Mouse (Mus musculus): ENCODE measurements around the gene Prr23a1.

Prr23a1 gene

DNA sequence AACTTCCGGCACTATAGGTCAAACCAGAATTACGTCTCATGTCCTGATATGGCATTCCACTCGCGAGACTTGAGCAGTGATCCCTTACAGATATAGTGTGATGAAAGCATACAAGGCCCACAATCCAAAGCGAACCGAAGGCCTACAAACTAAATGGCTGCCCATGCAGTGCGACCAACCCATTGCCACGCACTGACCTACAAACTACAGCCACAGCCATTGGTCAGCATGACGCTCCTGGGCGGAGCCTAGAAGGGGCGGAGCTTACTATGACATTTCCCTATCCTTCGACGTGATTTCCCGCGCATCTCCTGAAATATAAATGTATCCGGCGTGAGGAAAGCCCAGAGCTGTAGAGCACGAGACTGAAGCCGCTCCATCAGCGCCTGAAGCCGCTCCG is at the start of gene Prr23a1:
Prr23a1 (plus strand) TSS at position 387 of the 400 bp plus-strand sequence.
- WGBS = 63% methylated on average over 22 of the region's 22 CpGs

DNA sequence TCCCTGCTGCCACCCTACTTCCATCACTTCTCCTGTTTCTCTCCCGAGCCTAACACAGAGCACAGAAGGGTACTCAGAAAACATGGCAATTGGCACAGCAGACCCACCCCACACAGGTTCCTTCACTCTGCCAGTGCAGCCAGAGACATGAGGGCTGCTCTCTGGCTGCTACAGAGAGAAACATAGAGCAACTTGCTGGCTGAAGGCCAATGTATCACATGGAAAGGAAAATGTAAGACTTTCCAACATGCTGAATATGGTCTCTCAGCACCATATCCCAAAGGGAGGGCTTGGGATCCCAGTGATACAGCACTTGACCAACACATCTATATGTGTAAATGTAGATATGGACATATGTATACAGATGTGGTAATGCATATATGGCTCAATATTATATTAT is 43.3 kb upstream of the Prr23a1 start:
- 77% methylated on average over 1 of the region's 1 CpGs for WGBS

DNA sequence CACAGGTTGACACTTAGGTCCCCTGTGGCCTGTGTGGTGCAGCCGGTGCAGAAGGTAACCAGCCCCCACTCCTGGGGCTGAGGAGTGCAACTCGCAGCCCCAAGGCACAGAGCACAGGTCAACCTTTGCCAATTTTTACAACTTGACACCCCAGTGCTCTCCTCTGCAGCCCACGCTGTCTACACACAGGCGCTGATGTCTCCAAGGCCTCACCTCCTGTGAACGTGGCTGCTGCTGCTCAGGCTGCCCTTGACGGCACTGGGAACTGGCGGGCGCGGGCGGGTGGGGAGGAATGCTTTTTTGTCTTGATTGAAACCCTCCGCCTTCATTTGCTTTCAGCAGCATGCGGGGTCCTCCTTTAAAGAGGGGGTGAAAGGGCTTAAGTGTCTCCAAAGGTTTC is 38.3 kb upstream of the Prr23a1 start:
- whole genome bisulfite sequencing = 74% methylated on average over 12 of the region's 12 CpGs

DNA sequence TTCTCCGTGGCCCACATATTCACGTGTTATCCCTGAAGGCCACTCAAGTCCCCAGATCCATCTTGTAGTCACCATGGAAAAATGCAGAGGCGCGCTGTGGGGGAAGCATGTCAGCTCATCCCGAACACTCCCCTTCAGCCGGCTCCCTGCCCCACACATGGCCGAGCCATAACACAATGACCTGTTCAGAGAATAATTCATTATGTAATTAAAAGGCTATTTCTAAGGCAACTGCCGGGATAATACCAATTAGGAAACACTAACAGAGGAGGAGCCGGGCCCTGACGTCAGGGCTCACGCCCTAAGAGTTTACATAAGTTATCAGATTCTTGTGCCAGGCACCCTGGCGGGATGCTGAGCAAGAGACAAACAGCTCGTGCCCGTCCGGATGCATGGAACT is 36.8 kb upstream of the Prr23a1 start:
- 73% methylated on average over 15 of the region's 15 CpGs for WGBS

DNA sequence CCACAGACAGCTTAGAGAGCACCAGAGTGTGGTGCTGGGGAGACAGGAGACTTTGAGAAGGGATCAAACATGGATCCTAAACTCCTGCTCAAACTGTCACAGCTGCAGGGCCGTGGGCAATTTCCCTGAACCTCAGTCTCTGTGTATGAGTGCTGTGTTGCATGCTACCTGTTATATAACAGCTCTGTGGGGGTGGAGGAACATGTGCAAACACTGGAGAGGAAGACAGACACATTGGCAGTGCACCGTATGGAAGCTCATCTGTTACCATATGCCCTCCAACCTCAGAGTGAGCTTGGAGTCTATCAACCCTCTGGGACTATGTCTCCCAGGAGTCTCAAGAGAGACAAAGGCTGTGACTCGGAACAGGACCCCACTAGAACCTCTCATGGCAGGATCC is 36.4 kb upstream of the Prr23a1 start:
- 59% methylated on average over 3 of the region's 3 CpGs for WGBS

DNA sequence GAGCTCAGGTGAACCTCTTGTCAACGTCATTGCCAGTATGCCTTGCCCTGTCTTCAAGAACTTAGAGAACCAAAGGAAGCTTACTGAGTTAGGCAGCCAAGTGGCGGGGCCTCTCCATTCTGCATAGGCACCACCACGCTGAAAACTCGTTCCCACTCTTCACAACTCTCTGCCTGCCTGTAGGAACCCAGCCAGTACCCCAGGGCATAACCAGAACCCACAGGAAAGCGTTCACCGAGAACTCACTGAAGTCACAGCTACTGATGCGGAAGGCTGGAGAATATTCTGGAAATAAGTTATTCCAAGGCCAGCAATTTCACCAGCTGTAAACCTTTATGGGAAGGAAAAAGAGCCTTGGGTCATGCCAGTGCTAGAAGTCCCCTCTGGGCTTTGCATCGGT is 34.7 kb upstream of the Prr23a1 start:
- 87% methylated on average over 8 of the region's 8 CpGs for WGBS

DNA sequence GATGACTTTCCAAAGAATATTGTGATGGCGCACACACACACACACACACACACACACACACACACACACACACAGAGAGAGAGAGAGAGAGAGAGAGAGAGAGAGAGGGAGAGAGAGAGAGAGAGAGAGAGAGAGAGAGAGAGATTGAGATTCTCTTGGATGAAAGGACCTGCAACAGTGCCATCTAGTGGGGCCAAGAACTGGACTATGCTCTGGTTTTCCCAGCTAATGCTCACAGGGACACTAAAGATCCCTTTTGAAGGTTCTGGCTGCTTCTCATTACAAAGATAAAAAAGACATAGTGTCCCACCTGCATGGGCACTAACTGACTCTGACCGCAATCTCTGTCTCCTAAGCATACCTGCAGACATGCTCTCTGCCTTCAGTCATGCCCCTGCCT is 32.8 kb upstream of the Prr23a1 start:
- 51% methylated on average over 2 of the region's 2 CpGs for WGBS

DNA sequence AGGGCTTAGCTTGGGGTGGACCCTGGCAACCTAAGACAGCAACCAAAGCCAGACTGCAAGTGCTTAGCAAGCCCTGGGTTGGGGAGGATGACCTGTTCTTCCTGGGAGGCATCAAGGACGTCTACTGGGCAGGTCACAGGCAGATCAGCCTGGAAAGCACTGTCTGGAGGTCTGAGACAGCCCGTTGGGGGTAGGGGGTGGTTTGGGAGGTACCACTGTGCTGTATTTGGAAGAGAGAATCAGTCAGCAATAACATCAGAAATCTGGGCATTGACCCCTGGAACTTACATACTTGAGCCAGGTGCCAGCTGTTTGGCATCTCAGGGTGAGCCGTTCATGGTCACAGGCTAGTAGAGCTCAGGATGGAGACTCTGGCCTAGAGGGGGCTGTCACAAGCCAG is 26.2 kb upstream of the Prr23a1 start:
- 83% methylated on average over 3 of the region's 3 CpGs for WGBS

DNA sequence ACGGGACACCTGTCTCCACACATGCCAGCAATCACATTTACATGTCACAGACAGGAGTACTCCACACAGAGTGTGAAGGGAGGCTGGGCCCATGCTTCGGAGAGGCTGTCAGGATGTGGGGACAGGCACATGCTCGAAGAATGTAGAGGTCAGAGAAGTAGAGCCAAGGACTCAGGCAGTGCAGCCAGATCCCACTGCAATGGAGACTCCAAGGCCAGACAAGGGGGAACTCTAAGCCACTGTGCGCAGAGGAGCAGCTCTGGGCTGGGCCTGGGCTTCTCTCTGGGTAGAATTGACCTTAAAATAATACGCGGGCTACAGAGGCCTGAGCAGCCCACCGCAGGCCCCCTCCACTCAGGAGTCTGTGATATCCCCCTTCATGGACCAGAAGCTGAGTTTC is 24.7 kb upstream of the Prr23a1 start:
- WGBS = 92% methylated on average over 7 of the region's 7 CpGs

DNA sequence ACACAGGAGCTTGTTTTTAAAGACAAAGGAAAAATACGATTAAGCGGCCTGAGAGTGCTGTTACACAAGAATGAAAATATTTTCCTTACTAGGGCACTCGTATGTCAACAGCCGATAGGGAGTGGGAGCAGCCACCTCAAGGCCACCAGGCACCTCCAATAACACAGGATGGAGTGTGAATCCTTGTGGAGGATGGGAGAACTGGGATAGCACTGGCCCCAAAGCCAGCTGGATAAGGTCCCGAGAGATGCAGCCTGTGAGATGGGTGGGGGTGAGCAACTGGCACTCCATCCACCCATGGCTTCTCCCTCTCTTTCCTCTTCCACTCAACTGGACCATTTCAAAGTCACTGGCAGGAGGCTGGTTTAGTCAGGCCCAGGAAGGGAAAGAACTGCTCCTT is 23.3 kb upstream of the Prr23a1 start:
- 79% methylated on average over 5 of the region's 5 CpGs for WGBS

DNA sequence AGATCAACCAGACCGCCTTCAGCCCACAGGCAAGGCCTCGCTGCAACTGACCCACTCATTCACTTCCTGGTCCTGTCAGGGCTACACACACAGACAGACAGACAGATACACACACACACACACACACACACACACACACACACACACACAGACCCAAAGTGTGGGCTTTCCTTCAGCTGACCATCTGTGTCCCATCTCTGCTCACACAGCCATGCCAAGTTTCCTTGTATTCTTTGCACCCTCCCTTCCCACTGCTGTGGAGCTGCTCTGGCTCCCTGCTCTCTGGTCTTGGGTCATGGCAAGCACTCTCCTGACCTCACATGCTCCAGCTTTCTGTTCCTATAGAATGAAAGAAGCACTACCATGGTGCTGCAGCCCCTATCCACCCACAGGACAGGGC is 22.8 kb upstream of the Prr23a1 start:
- 100% methylated on average over 2 of the region's 2 CpGs for WGBS

DNA sequence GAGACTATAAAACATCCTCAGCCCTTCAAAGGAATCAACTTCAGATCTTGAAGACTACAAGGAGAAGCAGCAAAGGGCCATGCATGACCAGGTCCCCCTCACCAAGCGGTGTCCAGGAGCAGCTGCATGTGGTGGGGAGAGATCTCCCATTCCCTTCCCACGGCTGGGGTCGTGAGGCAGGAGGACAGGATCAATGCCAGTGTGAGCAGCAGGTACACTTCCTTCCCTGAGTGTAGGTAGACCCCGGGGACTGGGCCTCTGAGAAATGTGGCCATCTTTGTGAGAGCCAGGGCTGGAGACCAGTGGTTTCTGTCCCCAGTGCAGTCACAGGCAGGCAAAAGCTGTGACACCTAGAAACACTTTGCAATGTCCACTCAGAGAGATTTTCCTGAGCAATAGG is 21.8 kb upstream of the Prr23a1 start:
- 87% methylated on average over 4 of the region's 4 CpGs for WGBS

DNA sequence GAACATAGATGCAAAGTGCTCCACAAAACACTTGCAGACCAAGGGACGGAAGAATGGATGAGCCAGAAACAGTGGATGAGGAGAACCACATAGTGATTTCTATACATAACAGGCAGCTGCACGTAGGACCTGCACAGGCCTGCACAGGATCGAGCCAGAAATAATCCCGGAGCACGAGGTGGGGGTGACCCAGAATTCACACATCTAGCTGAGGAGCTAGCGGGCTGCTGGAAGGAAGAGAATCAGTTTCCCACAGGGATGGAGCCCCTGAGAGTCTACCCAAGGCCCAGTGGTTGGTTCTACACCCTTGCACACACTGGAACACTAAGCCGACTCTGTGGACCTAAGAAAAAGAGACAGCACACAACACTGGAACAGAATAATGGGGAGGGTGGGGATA is 18.5 kb upstream of the Prr23a1 start:
- WGBS = 91% methylated on average over 7 of the region's 7 CpGs

DNA sequence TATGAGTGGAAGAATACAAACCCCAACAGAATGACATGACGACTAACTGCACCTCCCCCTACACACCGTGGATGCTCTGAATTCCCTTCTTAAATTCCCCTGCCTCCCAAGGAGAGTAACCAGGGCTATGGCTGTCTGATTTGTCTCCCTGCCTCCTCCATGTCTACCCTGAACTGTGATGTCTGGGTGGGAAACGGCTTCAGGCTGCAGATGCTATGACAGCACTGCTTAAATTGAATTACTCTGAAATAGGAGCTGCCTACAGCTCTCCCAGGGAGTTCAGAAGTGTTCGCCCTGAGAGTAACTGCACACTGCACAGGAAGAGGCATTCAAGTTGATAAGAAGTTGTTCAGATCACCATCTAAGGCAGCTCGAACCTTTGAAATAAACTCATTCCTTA is 12.8 kb upstream of the Prr23a1 start:
- WGBS = 68% methylated on average over 5 of the region's 5 CpGs

DNA sequence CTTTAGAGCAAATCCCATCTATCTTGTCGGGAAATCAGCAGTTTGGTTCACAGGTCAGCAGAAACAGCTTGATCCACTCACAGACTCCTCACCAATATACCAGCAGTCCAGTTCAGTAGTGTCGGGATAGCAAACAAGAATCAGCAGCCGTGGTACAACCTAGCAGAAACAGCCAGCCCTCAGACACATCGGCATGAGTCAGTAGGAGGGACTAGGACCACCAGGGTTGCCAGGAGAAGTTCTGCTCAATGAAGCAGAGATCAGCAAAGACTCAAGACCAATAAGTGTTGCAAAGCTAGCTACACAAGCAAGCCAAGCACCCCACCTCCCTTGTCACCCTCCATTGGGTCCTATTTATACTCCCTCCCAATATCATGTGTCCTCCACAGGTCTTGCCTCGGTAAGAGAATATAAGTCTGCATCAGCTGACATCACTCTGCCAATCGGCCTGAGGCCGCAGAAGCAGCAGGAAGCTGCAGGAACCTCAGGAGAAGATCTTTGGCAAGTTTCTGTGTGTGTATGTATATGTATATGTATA is 4.7 kb upstream of the Prr23a1 start:
- 83% methylated on average over 7 of the region's 7 CpGs for WGBS

DNA sequence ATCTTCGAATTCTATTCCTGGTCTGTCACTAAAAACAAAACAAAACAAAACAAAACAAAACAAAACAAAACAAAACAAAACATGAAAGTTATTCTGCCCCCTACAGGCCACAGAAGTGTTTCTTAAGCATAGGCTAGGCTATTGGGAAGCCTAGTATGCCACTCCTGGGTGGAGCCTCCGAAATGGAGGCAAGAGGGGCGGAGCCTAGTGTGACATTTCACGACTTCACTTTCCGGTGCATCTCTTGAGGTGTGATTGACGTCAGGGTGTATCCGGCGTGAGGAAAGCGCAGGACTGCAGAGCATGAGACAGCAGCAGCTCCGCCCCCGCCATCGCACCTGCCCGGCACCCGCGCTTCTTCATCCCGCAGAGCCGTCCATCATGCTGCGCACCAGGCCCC is 13.9 kb downstream of the Prr23a1 start, which contains the start of gene Prr23a2:
Prr23a2 (plus strand) TSS at position 285 of the 400 bp plus-strand sequence.
- 78% methylated on average over 18 of the region's 18 CpGs for WGBS

DNA sequence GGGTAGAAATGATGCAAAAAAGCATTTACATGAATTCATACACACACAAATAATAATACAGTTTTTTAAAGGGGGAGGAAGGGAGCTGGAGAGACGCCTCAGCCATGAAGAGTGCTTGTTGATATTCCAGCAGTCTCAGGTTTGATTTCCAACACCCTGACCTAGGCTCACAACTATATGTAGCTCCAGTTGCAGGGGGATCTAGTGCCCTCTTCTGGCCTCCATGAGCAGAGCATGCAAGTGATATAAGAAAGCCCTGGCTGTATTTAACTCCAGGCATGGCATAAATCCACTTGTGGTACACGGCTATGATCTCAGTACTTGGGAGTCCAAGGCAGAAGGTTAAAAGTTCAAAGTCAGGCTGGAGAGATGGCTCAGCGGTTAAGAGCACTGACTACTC is 21.2 kb downstream of the Prr23a1 start:
- WGBS = 72% methylated on average over 3 of the region's 3 CpGs

DNA sequence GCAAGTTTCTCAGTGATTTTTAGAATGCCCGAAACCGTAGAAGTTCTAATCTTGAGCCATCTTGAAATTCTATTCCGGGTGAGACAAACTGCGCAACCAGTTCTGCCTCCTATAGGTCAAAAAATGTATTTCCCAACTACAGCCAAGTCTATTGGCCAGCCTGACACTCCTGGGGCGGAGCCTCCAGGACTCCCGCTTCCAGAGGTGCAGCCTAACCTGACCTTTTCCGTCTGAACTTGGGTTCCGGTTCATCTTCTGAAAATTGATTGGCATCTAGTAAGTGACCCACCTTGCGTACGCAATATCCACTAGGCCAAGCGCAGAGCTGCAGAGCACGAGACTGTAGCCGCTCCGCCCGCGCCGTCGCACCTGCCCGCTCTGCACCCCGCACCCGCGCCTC is 22.3 kb downstream of the Prr23a1 start, which contains the start of gene Prr23a3:
Prr23a3 (plus strand) TSS at position 197 of the 400 bp plus-strand sequence.
- 60% methylated on average over 22 of the region's 22 CpGs for WGBS

All from cerebral cortex, adult 2 months (tissue).